Mouse (Mus musculus): ENCODE measurements around the gene Pdia5. TPM values are rescaled to one million over a fixed set of nuclear protein-coding genes. Genes with fewer than 3 reads are reported as not detected.

The Pdia5 gene
- total RNA-seq (2021): 10 to 100 TPM; 22.6 to 27.0 TPM
- long read RNA-seq, experiment 1, transcript Pdia5-201 (17 exons, 1,809 nt): major isoform, 65 of 77 reads
- long read RNA-seq, experiment 1, partial matches to known transcripts: 3 of 77 reads
- long read RNA-seq, experiment 1, other reads (novel, unspliced or antisense): 9 of 77 reads
- long read RNA-seq, experiment 2, transcript Pdia5-201 (17 exons, 1,809 nt): major isoform, 16 of 22 reads
- long read RNA-seq, experiment 2, partial matches to known transcripts: 2 of 22 reads
- long read RNA-seq, experiment 2, other reads (novel, unspliced or antisense): 4 of 22 reads

DNA sequence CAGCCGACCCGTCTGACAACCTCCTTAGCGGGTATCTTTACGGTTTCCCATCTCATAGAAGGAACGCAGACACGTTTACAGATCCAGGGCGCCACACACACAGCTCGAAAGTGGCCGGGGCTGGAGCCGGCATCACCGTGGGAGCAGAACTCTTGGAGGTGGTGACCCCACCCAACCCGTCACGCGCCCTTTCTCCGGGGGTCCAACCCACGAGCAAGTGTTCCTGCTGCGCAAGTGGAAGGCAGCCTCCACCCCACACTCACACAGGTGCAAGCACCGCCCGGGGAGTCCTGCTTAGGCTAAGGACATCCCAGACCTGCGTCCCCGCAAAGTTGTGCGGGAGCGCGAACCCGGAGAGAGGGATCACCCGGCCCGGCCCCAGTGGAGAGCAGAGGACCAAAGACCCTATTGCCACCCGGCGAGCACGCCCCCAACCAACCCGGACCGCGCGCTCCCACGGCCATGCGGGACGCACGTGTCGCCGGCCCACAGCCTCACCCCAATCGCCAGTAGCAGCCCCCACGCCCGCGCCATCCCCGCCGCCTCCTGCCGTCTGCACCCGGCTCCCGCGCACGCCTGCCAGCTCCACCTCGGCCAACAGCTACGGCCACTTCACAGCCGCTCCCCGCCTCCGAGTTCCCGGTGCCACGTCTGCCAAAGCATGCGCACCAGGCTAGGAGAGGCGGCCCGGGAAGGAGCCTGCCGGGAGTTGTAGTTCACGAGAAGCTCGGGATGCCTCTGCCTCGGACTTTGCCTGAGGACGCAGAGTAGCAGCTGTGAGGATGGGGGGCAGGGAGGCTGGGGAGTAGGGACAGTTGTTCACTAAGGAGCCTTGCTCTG lies at the start of gene Pdia5:
Gene Pdia5, minus strand, starts transcription at position 643 of the 840 bp plus-strand sequence.
- DNase-seq: peak; percentile 93

DNA sequence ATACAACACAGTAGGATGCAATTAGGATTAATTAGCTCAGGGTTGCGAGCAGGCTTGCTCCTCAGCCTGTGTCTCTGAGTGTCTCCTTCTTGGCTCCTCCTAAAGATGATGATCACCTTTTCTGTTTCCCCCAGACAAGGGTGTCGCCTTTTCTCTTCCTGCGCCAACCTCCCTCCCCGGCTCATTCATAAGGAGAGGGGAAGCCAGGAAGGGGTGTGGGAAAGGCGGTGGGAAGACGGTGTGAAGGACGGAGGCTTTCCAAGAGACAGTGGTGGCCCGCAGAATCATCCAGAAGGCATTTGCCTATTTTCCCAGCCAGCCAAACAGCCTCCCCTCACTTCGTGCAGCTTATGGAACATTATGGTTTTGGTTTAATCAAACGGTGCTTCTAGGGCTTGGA lies 48.4 kb upstream of the Pdia5 start:
- DNase-seq: no peak

DNA sequence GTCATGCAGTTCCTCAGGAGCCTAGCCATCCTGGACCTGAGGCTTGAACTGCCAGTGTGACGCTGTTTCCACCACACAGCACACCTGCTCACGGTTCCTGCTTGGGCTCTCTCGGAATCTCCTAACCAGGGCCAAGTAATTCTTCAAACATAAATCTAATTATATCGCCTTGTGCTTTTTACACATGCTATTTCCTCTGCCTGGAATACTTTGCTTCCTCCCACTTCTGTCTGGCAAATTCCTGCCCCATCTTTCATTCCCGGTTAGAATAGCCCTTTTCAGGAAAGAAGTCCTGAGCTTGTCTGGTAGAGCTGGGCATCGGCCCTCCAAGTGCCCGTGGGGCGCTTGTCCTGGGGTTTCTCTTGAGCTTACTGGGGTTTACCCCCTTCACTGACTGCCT lies 47.0 kb upstream of the Pdia5 start:
- DNase-seq: no peak

DNA sequence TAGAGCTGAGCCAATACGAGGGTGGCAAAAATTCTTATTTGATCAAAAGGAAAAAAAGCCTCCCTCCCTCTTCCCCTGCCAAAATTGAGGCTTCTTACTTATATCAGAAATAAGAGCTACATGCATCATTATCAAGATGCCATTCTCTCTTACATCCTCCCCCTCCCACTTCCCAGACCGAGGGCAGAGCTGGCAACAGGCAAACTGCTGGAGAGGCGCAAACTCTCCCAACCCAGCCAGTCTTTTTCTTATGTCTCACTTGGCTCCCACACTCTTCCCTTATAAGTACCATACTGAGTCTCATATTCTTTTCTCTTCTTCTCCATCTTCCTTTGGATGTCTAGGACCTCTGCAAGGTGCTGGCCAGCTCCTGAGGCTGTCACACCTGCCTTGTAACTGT lies 44.0 kb upstream of the Pdia5 start:
- DNase-seq: no peak

DNA sequence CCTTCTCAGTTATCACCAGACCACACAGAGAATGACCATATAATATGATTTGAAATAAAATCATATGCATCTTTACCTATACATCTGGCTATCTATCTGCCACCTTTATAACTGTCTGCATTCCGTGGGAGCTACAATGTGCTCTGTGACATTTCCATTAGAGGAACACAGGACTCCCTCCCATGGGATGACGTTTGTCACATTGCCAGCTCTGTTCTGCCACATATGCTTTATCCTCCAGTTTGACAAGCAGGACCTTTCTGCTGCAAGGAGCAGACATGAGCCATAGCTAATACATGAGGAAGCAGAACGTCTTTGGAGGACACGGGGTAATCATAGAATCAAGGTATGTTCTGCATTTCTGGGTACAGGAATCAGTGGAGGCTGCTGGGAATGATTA lies 33.5 kb upstream of the Pdia5 start:
- no peak for DNase-seq

DNA sequence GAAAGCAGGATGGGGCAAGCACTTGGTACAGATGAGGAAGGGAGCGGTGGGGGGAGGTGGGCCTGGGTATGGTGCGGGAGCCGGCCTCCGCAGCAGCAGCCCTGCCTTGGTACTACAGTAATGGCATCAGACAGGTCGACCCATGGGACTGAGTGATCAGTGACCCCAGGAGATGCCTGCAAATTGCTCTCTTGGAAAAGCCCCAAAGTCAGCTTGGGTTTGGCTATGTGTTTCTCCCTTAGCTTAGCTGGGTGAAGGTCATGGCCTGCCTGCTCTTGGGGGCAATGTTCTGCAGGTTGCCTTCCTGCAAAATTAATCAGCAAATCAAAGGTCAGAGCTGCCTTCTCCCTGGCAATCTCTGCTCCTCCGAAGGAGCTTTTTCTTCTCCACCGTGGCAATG lies 28.6 kb upstream of the Pdia5 start:
- DNase-seq: no peak

DNA sequence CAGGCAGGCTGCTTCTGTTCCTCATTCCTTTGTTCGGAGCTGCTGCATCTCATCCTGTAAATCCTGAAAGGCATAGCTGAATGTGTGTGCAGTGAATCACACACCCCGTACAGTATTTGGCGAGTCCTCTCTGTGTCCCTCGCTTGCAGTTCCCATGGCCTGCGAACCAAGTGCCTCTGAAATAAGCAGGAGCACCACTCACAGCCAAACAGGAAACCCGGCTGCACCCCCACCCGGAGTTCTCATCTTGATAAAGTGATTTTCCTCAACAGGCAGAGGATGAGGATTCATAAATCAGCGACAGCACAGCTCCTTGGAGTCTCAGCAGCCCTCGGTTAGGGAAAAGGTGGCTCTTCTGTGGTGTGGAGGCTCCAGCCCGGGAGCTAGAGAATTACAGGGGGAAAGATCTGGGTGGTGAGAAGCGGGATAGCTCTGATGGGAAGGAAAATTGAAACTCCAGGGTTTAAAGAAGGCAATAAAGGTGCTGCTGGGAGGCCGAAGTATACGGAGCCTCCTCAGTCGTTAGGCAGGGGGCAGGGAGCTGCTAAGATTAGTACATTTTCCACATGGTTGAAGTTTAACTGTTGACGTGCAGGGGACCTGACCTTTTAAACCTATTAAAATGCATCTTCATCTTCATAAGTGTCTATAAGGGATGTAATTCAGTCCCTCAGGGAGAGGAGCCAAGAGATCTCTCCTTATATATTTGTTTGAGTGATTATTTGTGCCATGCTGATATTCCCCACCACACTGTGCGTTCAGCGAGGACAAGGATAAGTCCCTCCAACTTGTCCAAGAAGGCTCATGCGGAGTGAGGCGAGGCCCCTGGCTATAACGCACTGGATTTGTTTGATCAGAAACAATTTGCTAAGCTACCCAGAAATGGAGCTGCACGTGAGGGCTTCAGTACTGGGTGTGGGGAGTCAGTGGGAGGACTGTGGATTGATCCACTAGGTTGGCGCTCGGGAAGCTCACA lies 27.6 kb upstream of the Pdia5 start:
- DNase-seq: peak; percentile 40

DNA sequence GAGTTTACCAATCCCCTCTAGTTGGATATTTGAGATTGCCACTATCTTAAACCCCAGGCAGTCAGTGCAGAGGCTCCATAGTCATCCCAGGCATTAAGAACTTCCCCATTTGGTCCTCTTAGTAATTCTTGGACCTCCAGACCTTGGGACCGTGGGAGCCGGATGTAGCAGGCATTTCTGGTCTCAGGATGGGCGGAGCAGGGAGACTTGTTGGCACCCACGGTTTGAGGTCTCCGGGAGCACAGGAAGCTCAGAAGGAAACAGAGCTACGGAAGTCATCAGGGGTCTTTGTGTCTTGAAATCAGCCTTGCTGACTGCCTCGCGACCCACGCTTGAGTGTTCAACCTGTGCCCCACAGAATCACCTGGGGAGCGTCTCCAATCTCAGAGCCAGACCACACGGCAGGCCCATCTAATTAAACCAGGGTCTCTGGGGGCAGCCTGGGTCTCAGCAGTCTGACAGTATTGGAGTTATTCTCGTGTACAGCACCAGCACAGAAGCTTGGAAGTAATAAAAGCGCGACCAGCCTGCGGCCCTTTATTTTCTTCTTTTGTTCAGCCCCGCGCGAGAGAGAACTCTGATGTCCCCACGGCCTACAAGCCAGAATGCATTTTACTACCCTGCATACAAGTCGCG lies 25.4 kb upstream of the Pdia5 start:
- DNase-seq: peak; percentile 8

DNA sequence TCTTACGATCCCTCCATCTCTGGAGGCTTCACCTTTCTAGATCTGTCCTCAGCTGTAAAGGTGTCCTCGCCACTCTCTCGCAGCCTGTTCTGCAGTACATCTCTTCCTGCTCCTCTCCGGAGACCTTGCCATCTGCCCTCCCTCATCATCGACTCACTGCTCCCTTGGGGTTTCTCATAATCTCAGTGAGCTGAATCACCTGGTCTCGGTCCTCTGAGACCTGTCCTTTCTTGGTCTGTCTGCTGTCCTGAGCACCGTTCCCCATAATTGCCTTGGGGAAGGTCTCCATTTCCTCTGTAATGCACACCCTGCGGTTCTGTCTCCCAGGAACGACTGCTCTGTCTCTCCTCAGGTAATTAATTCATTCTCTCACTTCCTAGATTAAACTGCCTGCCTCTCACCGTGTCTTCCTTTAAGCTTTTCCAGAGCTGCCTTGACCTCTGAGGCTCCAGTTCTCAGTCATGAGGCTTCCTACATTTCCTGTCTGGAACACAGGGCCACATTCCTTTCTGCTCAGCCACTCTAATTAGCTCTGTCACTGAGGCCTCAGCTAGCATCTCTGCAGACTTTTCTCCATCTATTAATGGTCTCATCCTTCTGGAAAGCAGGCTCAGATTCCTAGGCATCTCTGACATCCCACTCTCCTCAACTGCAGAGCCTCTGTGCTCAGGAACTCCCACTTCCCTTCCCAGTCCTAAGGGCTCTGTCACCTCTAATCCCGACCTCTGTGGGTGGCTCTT lies 18.8 kb upstream of the Pdia5 start:
- DNase-seq: no peak

DNA sequence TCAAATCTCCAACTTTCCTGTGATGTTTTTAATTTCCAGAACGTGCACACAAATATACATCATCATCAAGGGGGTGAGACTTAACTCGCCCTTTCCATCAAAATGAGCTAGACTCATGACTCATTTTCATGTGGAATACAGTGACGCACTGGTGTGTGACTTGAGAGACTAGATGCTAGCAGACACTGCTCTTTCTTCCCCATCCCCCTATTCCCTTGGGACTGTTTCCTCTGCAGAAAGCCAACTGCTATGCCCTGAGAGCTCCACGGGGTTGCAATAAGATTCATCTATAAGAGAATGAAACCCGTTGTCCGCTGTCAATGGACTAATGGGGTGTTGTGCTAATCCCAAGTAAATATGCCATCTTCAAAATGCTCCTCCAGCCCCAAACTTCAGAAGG lies 17.9 kb upstream of the Pdia5 start:
- DNase-seq: no peak

DNA sequence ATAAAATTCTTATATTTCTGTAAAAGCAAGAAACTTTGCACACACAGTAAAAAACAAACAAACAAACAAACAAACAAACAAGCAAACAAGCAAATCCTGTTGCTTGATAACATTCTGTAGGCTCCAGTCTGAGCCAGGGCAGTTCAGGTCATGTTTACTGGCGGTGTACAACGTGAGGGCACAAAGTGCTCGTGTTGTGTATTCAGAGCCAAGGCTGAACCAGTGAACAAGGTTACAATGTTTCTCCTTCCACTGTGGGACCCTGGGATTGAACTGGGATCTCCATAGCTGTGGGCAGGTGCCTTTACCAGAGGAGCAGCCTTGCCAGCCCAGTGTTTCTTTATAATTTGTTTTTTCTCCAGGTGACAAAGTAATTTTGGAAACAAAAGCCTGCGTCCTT lies 15.1 kb upstream of the Pdia5 start:
- no peak for DNase-seq

DNA sequence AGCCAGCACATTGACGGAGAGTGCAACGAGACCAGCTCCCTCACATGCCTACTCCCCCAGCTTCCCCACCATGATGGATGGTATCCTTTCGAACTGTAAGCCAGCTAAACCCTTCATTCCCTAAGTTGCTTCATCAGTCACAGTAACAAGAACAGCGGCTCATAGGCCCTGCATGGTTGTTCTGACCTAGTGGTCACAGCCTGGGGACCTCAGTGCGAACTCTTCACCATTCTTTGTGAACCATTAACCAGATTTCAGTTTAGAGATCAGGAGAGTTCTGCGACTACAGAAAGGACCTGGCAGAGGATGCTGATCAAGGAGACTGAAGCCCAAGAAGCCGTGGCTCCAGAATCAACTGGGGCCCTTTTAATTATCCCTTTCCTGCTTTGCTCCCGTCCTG lies 13.6 kb upstream of the Pdia5 start:
- no peak for DNase-seq

DNA sequence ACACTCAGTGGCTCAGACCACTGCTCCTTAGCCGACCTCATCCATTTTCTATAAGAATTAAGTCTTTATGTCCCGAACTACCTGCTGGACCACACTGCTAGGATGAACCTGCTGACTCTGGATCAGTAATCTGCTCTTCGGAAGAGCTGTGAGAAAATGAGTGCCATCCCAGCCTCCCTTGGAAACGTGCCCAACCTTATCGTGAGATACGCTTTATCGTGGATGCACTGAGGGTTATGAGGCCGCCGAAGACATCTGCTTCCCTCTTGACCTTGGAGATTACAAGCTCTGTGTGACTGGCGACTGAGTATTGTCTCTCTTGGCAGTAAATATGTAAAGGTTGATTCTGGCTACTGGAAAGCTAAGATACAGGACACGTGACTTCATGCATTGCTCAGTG lies 11.8 kb upstream of the Pdia5 start:
- DNase-seq: no peak

DNA sequence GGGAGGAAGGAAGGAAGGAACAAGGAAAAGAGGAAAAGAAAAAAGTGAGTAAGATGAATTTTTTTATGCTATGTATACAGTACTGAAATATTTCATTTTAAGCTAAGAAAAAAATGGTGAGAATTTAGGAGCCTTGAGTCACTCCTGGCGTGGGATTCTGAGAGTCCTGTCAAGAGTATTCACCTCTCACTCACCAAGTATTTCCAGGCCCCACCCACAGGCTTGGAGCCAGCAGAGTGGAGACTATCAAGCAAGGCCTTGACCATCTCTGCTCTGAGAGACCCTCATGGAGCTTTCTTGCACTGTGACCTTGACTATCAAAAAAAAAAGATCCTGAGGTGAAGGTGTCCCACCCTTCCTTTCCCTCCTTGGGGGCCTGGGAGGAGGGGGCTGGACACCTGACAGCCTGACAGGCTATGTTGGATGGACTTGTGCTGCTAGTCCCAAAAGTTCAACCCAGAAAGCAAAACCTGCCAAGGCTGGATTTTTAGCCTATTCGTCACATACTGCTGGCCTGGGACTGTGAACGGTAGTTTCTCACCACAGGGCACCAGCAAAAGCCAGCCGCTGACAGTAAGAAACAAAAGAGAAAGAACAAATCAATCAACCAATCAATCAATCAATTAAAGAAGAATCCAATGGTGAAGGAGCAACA lies 10.6 kb upstream of the Pdia5 start:
- DNase-seq: no peak

DNA sequence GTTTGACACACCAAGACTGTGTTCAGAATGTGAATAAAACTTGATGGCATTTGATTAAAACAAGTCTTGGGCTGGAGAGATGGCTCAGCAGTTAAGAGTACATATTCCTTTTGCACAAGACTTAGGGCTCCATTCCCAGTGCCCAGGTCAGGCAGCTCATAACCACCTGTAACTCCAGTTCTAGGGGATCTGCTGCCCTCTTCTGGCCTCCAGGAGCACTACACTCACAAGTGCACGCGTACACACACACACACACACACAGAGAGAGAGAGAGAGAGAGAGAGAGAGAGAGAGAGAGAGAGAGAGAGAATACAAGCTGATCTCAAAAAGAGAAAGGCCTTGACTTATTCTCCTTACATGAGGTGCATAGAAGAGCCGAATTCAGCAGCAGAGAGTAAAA lies 9.7 kb upstream of the Pdia5 start:
- no peak for DNase-seq

DNA sequence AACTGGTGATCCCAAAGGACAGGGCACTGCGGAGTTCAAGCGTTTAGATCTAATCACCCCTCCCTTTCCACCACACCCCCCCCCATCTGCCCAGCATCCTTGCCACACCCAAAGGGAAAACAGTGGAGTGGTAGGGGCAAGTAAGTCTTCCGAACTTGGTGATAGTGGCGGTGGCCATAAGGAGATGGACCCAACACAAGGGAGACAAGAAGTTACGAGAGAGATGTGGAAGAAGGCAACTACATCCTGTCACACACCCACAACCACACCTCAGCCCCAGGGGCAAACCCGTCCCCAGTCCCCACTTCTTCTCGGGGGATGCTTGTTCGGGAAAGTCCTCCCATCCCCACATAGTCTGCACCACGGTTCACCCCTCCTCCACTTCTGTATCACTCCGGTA lies 880 bp downstream of the Pdia5 start:
- no peak for DNase-seq

DNA sequence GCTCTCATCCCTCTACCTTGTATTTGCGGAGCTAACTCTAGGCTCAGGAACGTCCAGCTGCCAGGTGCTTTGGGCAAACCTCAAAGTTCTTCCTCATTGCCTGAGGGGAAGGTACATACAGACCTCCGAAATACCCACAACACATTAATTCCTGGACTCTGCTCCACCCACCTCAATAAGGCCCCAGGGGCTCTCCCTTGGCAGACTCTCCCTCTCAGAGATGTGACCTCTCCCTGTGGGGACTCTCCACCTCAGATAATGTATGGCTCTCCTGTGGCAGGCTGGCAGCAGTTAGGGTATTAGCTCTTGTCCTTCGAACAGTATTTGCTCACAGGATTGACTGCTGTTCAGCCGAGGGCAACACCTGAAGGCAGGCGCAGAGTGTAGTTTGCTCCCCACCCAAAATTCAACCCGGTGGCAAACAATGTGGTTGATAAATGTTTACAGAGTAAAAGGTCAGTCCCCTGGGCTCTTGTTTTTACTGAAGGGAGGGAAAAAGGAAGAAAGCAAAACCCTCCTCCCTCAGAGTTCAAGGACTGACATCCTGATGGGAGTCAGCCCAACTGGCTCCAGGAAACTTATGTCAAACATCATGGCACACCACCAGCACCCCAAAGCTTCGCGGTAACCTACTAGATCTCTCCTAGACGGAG lies 1.5 kb downstream of the Pdia5 start:
- no peak for DNase-seq

DNA sequence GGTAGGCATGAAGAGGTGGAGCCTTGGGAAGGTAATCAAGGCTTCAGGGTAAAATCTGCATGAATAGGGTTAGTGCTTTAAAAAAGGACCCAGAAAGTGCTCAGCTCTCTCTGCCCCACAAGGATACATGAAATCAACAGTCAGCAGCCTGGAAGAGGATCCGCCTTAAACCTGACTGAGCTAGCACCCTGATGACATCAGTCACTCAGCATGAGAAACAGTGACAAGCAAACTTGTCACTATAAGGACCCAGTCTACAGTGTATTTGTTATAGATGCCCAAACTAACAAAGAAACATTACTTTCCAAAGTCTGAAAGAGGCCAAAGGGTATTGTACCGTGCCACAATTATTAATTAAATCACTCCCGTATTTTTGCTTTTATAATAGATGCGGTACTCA lies 2.9 kb downstream of the Pdia5 start:
- DNase-seq: no peak

DNA sequence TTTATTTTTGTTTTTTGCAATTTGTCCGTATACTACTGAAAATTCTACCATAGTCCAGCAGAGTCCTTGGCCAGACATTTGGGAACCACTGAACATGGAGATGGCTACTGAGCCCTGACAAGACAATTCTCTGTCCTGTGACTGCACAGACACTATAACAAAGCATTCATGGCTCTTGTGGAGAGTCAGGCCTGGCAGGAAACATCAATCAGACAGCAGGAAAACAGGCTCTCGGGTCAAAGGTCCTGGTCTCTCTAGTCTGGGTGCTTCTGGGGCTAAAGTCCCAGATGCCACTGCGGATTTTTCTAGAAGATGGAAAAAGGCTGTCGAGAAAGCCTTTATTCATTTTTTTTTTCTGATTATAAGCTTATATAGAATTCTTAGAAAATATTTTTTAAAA lies 3.6 kb downstream of the Pdia5 start:
- DNase-seq: no peak

DNA sequence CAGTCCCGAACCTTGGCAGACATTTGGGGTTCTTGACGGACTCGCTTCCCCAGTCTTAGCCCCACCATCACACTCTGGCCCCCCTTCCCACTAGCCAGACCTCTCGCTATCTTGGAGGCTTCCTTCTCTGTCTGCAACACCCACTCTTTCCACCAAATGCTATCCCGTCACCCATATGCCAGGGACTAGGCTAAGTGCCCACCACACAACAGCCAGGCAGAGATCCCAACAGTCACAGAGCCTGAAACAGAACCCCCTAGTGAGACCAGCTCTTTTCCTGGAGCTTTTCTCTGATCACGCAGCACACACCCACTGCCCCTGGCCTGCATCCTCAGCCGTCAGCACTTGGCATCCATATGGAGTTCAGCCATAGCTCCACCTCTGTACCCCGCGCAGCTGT lies 5.0 kb downstream of the Pdia5 start:
- DNase-seq: no peak
